Mouse (Mus musculus) kidney, postnatal 0 days (tissue): ENCODE measurements around the gene Myb. TPM values are rescaled to one million over a fixed set of nuclear protein-coding genes. Genes with fewer than 3 reads are reported as not detected.
A peak's percentile ranks its signal among the peaks of the same experiment; 100 is the strongest.

ENCODE experiments used
- ATAC-seq: fragments of 200-750 bp; cut with Nextera tagmentation; replicated peaks from 2 replicates; pipeline ENCODE4 v1.8.0; 2017; ENCODE audit warnings: low read depth, moderate number of reproducible peaks, moderate TSS enrichment, moderate library complexity; ENCODE audit not compliant: low FRiP score
- DNase-seq: peaks from one replicate; pipeline ENCODE4 v3.0.0-alpha.2; 2016; ENCODE audit warnings: low spot score
- H3K27ac ChIP-seq: fragments of 300-500 bp; sonication (generic); 2 replicates; pipeline ENCODE4 v1.5.1; 2014; ENCODE audit warnings: mild to moderate bottlenecking
- H3K27me3 ChIP-seq: fragments of 300-500 bp; sonication (generic); 2 replicates; pipeline ENCODE4 v1.6.1; 2014; ENCODE audit warnings: low read length, mixed read lengths; ENCODE audit not compliant: insufficient read depth
- H3K36me3 ChIP-seq: fragments of 300-500 bp; sonication (generic); 2 replicates; pipeline ENCODE4 v1.6.1; 2014; ENCODE audit warnings: low read length, mixed read lengths; ENCODE audit not compliant: insufficient read depth
- H3K4me1 ChIP-seq: fragments of 300-500 bp; sonication (generic); replicated peaks from 2 replicates; pipeline ENCODE4 v1.6.1; 2014; ENCODE audit warnings: antibody characterized with exemption, low read length, mixed read lengths; ENCODE audit not compliant: insufficient read depth
- H3K4me2 ChIP-seq: fragments of 300-500 bp; sonication (generic); 2 replicates; pipeline ENCODE4 v1.6.1; 2014; ENCODE audit warnings: mild to moderate bottlenecking, low read length, moderate library complexity, mixed read lengths
- H3K4me3 ChIP-seq: fragments of 300-500 bp; sonication (generic); replicated peaks from 2 replicates; pipeline ENCODE4 v1.5.1; 2014; ENCODE audit warnings: low read depth, low read length
- H3K9ac ChIP-seq: fragments of 300-500 bp; sonication (generic); 2 replicates; pipeline ENCODE4 v1.6.1; 2014; ENCODE audit warnings: low read depth, low read length
- H3K9me3 ChIP-seq: fragments of 300-500 bp; sonication (generic); replicated peaks from 2 replicates; pipeline ENCODE4 v1.6.1; 2016; ENCODE audit warnings: low read length, inconsistent platforms, mixed read lengths
- CTCF ChIP-seq: IDR thresholded peaks from 2 replicates; pipeline ENCODE4 v1.5.1; 2016; ENCODE audit warnings: antibody characterized with exemption, low read depth, mild to moderate bottlenecking, moderate library complexity
- WGBS: fragments of 180-500 bp; shearing (Covaris S2); extraction: QIAGEN DNeasy Blood & Tissue Kit; methylation state at CpG from one replicate; pipeline ENCODE4 v1.1.7; 2014; 5-methylcytosine and 5-hydroxymethylcytosine counted together
- polyA plus RNA-seq: library from polyadenylated mRNA; unstranded; fragments of >200 nt; fragmentation: Nextera tagmentation; extraction: Ambion mirVana; gene quantifications from 2 replicates; pipeline ENCODE4 v1.2.1, GENCODE M21; 2015

Gene Myb
- polyA plus RNA-seq, 1 experiment from 2014 or later, result 2.2 TPM

DNA sequence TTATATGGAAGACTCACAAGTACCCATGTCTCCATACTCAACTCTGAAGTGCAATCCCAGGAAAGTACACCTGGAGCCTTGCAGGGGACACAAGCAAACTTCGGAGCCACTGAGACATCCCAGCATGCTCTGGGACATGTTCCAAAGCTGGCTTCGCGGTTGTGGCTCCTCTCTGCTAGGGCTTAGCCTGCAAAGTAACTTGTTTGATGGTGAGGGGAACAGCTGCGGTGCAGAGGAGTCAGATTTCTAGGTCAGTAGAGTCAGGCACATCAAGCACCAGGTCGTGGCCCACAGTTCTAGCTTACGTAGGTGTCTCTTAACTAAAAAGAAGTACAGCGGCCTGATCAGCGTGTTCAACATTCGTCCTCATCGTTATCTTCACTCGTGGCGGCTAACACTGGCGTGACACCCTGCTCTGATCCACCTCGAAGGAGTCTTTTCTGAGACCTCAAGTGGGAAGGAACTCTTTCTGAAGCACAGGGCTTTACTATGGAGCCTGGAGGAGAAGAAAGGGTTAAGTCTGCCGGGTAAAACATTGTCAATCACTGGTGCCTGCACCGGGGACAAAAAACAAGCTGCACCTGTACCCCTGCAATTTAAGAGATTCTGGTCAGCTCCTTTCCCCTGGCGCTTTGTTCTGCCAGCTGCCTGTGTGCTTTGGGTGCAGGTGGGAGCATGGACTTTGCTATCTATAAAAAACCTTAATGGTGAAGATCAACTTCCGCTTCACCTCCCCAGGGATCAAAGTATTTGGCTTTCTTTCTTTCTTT, 68.1 kb downstream of the Myb start:
- Histone ChIP-seq H3K9me3 (no peaks in the 10 kb centered on the region), H3K9ac (no peak overlapping the region), H3K27me3 (no peaks in the 10 kb centered on the region), H3K36me3 (no peaks in the 10 kb centered on the region), H3K4me3 (no peak overlapping the region), H3K4me2 (no peak overlapping the region), H3K4me1 (peaks cover 12% of the 10 kb centered on the region), H3K27ac (no peak overlapping the region)
- TF ChIP-seq CTCF, result no peak
- no peak for ATAC-seq
- no peak for DNase-seq
- WGBS, result 36% methylated on average over 18 of the region's 18 CpGs

DNA sequence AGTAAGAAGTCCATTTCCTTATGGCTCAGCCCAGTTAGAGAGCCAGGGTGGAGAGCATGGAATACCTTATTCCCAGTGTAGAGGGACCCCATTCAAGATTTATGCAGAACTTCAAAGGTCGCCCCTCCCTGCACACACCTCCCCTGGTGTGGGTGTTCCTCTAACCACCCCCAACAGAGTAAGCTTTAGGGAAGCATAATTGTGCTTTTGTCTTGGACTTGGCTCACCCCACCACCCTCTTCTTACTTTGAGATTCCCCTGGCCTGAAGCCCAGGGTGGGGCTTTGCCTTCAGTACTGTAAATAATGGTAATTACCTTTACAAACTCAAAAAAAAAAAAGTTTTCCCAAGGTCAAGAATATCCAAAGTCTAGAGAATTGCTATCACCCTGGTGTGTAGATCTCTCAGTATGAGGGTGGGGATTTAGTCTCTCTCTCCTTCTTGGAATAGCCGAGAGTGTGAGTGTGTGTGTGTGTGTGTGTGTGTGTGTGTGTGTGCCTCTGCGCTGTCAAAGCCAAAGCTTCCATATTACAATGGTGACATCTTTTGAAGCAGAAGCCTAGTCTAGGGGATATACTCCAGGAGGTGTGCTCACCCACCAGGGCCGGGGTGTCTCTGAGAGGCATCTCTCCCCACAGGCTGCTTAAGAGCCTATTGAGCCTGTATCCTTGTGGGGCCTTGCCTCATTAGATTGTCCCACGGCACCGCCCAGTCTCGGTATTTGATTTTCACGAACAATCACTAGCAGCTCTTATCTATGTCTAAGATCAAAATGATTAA, 69.7 kb downstream of the Myb start:
- H3K9ac ChIP-seq, result no peak overlapping the region
- no peaks in the 10 kb centered on the region for H3K27me3 ChIP-seq
- no peak; the same call in 1 of the 2 replicates for ATAC-seq

DNA sequence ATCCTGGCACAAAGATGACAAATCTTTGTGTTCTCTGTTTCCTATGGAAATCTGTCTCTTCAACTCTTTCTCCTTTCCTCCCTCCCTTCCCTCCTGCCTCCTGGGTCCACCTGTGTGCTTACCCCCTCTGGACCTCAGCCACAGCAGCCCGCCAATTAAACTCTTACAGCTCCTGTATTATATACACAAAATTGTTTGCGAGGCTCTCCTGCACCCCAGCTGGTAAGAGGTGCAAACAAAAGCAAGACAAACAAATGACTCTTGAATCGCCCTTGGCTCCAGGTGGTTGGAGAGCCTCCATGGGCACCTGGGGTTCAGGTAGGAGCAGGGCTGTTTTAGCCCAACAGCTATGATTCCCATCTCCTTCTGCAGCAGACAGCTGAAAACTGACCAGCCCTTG, 71.2 kb downstream of the Myb start:
- ATAC-seq, result no peak
- H3K27me3 ChIP-seq, result no peaks in the 10 kb centered on the region
- no peak overlapping the region for H3K4me3 ChIP-seq
- WGBS, result 80% methylated on average over 3 of the region's 3 CpGs
- DNase-seq, result no peak
- no peaks in the 10 kb centered on the region for H3K36me3 ChIP-seq
- peaks cover 12% of the 10 kb centered on the region for H3K4me1 ChIP-seq
- H3K4me2 ChIP-seq, result no peak overlapping the region
- no peak overlapping the region for H3K9ac ChIP-seq
- H3K27ac ChIP-seq, result no peak overlapping the region
- no peak for TF ChIP-seq CTCF
- no peaks in the 10 kb centered on the region for H3K9me3 ChIP-seq

More for the DNA sequence above, 69.7 kb downstream of the Myb start:
- Histone ChIP-seq H3K36me3 (no peaks in the 10 kb centered on the region), H3K4me1 (peaks cover 12% of the 10 kb centered on the region), H3K27ac (no peak overlapping the region), H3K4me2 (no peak overlapping the region), H3K4me3 (no peak overlapping the region), H3K9me3 (no peaks in the 10 kb centered on the region)
- TF ChIP-seq CTCF, result no peak
- no peak for DNase-seq
- WGBS, result 72% methylated on average over 8 of the region's 8 CpGs

DNA sequence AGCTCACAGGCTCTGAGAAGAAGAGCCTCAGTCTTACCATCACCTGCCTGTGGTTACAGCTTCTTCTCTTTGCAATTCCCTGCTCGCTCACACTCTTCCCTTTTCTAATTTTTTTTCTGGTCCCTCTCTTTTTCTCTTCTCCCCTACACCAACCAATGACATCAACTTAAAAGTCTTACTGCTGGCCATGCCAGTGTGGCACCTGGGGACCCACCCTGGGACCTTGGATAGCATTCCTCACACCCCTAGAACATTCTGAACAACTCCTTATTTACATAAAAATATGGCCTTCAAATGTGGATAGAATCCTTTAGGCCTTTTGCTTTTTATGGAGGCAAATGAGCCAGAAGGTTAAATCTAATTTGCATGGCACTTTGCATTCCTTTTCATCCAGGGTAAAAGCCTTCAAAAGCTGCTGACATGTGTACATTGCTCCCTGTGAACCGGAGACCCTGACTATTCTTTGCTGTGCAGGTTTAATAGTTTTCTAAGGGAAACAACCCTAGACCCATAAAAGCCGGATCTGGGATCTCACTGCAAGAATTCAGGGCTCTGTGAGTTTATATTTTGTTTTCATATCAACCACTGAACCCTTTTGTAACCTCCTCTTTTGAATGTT, 73.1 kb downstream of the Myb start:
- WGBS, result 59% methylated on average over 3 of the region's 3 CpGs
- no peak overlapping the region for H3K4me2 ChIP-seq
- H3K27ac ChIP-seq, result no peak overlapping the region
- H3K27me3 ChIP-seq, result no peaks in the 10 kb centered on the region
- H3K9ac ChIP-seq, result no peak overlapping the region
- no peak overlapping the region for H3K4me3 ChIP-seq
- DNase-seq, result no peak
- ATAC-seq, result no peak
- H3K4me1 ChIP-seq, result peaks cover 11% of the 10 kb centered on the region
- no peaks in the 10 kb centered on the region for H3K36me3 ChIP-seq
- no peaks in the 10 kb centered on the region for H3K9me3 ChIP-seq
- no peak for TF ChIP-seq CTCF

DNA sequence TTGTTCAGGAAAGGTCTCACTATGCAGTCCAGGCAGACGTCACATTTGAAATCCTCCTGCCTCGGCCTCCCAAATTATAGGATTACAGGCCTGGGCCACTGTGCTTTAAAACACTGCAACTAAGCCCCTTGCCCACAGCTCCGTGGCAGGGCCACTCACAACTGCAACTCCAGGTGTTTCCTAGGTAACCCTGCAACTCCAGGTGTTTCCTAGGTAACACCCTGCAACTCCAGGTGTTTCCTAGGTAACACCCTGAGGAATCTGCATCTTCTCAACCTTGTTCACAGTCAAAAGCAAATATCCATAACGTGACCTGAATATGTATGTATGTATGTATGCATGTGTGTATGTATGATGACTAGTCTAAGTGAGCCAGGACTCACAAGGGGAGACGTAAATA, 75.7 kb downstream of the Myb start:
- no peak for DNase-seq
- 89% methylated on average over 5 of the region's 5 CpGs for WGBS
- no peak for TF ChIP-seq CTCF

DNA sequence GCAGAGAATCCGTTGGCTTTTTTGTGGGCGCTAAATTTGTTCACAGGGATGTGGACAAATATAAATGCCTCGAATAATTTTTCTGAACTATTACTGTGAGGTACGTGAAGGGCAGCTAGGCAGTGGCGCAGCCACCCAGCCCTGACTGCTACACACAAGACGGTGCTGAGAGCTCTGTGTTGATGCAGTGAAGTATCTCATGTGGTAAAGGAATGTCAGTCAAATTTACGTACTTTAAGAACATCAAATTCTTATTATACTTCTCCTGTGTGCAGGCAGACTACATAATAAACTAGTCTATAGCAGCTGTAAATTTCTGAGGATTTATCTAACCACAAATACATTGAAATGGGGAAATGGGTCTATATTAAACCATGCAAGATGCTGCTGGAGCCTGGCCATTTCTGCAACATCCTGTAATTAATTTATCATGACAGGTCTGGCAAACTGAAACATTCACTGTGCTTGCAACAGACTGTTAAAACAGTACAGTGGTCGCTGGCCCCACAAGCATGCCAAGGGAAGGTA, 77.3 kb downstream of the Myb start:
- TF ChIP-seq CTCF, result no peak
- H3K9me3 ChIP-seq, result no peaks in the 10 kb centered on the region
- H3K9ac ChIP-seq, result no peak overlapping the region
- H3K36me3 ChIP-seq, result no peaks in the 10 kb centered on the region
- H3K27me3 ChIP-seq, result no peaks in the 10 kb centered on the region
- peak; percentile 73 for DNase-seq
- WGBS, result 59% methylated on average over 8 of the region's 8 CpGs
- no peak overlapping the region for H3K4me2 ChIP-seq
- no peaks in the 10 kb centered on the region for H3K4me1 ChIP-seq
- H3K27ac ChIP-seq, result no peak overlapping the region
- ATAC-seq, result no peak
- no peak overlapping the region for H3K4me3 ChIP-seq

More for the DNA sequence above, 75.7 kb downstream of the Myb start:
- Histone ChIP-seq H3K4me1 (no peaks in the 10 kb centered on the region), H3K27ac (no peak overlapping the region), H3K36me3 (no peaks in the 10 kb centered on the region), H3K4me2 (no peak overlapping the region), H3K4me3 (no peak overlapping the region), H3K27me3 (no peaks in the 10 kb centered on the region), H3K9me3 (no peaks in the 10 kb centered on the region), H3K9ac (no peak overlapping the region)
- no peak for ATAC-seq
